Mouse (Mus musculus) Patski (cell line): ENCODE data around the gene Zfp184. TPM values are rescaled to one million over a fixed set of nuclear protein-coding genes. Genes with fewer than 3 reads are reported as not detected.

ENCODE experiments used
- ATAC-seq: fragments of 100-300 bp; one replicate; pipeline ENCODE4 v1.8.0; 2021
- CTCF ChIA-PET: fragments of 350-600 bp; sonication (Branson Sonifier 250); formaldehyde crosslinking; loops from one replicate; lab custom pipeline; 2022; ENCODE audit warnings: inconsistent platforms; lab: Charles Lee
- POLR2A ChIA-PET: fragments of 350-600 bp; sonication (Branson Sonifier 250); formaldehyde crosslinking; loops from one replicate; lab custom pipeline; 2022; ENCODE audit warnings: antibody characterized with exemption, inconsistent platforms; lab: Charles Lee
- DNase-seq: peaks from one replicate; pipeline ENCODE4 v3.0.0-alpha.2; 2011; ENCODE audit warnings: low read depth, low spot score
- H3K27me3 ChIP-seq: fragments of 371-371 bp; one replicate; pipeline ENCODE4 v1.5.1; 2021
- CTCF ChIP-seq: fragments of 100-300 bp; IDR thresholded peaks from one replicate; pipeline ENCODE4 v1.5.1; 2021
- in situ Hi-C: fragments of 300-500 bp; cut with MboI; formaldehyde crosslinking; loops from 3 replicates; pipeline ENCODE4 v1.11.1; 2018; ENCODE audit warnings: low pct_unique_long_range_greater_than_20kb, mixed read lengths
- polyA plus RNA-seq: library from polyadenylated mRNA; unstranded; gene quantifications from one replicate; pipeline ENCODE4 v1.2.3, GENCODE M21; 2021

The Zfp184 gene
- polyA plus RNA-seq, 1 experiment from 2014 or later: 7.7 TPM

DNA sequence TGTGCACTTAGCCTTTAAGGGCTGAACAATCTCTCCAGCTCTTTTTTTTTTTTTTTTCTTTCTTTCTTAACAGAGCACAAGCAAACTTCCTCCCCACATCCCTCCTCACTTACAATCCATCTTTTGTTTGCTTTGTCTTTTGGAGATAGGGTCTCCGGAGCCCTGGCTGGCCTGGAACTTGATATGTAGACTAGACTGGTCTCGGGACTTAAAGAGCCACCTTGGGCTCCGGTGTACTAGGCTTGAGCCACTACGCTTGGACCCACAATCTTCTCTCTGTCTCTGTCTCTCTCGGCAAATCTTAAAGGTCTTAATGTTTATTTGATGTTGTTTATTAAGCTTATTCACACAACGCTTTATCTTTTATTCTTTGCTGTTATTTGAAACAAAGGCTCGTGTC, 34.2 kb upstream of the Zfp184 start:
- DNase-seq (no peak), ATAC-seq (no peak)
- CTCF ChIA-PET: interaction anchor here (0.7 to 0.9 kb wide), 2 partner anchors 8 to 33 kb away, joined by 3 read pairs; no protein-coding TSS in a partner anchor
- POLR2A ChIA-PET: no interaction called here
- TF ChIP-seq CTCF: no peak
- no peaks in the 10 kb centered on the region for H3K27me3 ChIP-seq
- in situ Hi-C loops: no loop called here

DNA sequence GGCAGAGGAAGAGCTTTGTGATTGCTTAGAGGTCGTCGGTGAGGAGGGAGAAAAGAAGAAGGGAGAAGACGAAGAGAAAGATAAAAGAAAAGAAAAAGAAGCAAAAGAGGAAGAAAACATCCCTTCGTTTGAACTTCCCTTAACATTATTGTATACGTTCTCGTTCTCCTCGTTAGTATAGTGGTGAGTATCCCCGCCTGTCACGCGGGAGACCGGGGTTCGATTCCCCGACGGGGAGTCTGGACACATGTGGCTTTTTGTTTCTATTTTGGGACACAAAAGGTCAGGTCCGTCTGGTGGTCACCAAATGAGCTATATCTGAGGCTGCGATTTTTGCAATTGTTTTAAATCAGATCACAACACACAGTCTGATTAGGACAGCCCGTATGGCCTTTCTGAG, 33.7 kb upstream of the Zfp184 start:
- no peak for TF ChIP-seq CTCF
- H3K27me3 ChIP-seq: no peaks in the 10 kb centered on the region
- no peak for DNase-seq
- no peak for ATAC-seq
- in situ Hi-C loops: no loop called here
- ChIA-PET CTCF (interaction anchor here (0.9 kb wide), 1 partner anchor 33 kb away, joined by 3 read pairs; no protein-coding TSS in a partner anchor), POLR2A (no interaction called here)

DNA sequence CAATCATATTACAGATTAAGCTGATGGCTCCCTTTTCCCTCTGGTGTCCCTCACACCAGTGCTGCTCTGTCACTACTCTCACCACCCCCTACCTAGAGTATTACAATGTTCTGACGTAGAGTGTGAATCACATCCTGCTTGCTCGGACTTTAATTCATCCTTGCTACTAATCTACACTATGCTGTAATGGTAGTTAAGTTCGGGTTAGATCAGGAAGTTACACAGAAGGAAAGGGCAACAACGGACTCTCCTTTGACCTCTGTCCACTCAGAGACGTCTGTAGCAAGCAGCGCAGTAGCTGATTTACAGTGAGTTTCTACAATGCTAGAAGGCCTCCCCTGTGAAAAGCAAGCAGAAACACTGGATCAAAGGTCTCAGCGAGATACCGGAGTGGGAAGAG, 31.0 kb upstream of the Zfp184 start:
- TF ChIP-seq CTCF: no peak
- no peak for DNase-seq
- in situ Hi-C loops: no loop called here
- ChIA-PET CTCF (no interaction called here), POLR2A (no interaction called here)
- no peaks in the 10 kb centered on the region for H3K27me3 ChIP-seq
- ATAC-seq: no peak

DNA sequence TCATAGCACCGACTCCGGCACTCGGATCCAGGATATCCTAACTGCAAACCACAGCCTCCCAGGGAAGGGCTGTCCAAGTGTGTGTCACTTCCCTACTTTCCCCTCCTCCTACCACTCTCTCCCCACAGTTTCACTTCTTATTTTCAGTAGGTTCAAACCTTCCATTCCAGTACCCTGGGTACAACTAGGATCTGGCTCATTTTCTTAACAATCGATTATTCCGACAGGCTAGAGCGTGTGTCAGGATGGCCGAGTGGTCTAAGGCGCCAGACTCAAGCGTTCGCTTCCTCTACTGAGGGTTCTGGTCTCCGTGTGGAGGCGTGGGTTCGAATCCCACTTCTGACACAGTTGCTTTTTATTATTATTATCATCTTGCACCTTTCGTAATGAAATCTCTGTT, 30.3 kb upstream of the Zfp184 start:
- ATAC-seq (no peak), DNase-seq (no peak)
- ChIA-PET POLR2A (no interaction called here), CTCF (no interaction called here)
- TF ChIP-seq CTCF: no peak
- no peaks in the 10 kb centered on the region for H3K27me3 ChIP-seq
- in situ Hi-C loops: no loop called here

DNA sequence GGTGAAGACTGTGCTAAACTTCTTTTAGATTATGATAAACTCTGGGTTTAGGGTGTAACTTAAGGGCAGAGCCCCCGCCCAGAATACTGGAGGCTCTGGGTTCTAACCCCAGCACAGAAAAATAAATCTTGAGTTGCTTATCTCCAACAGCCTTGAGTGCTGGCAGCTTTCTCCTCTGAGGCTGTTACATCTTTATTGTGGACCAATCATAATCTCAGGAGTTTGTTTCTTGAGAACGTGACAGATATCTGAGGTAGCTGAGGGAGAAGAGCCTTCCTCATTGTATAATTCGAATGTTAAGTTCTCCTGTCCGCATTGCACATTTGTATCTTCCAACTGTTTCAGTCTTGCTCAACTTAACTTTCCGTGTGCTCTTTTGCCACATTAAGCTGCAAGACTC, 29.4 kb upstream of the Zfp184 start:
- ATAC-seq (no peak), DNase-seq (no peak)
- H3K27me3 ChIP-seq: no peaks in the 10 kb centered on the region
- TF ChIP-seq CTCF: no peak
- CTCF ChIA-PET: no interaction called here
- POLR2A ChIA-PET: no interaction called here
- in situ Hi-C loops: no loop called here

DNA sequence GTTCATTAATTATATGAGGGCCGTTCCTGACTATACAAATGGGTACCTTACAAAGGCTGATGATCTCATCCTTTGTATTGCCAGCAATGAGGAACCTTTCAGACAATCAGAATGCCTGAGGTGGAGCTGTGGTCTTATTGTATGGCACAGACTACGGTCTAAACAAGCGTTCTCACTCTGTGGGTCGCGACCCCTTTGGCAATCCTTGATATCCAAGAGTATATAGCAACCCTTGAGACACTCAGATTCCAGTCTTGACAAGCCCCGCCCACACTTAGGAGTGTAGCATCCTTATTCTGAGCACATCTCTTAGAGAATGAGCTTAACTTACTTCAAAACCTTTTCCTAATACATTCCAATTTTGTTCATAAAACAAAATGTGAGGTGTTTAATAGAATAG, 28.8 kb upstream of the Zfp184 start:
- POLR2A ChIA-PET: no interaction called here
- no peak for DNase-seq
- TF ChIP-seq CTCF: no peak
- no peak for ATAC-seq
- in situ Hi-C loops: no loop called here
- H3K27me3 ChIP-seq: no peaks in the 10 kb centered on the region
- CTCF ChIA-PET: no interaction called here

DNA sequence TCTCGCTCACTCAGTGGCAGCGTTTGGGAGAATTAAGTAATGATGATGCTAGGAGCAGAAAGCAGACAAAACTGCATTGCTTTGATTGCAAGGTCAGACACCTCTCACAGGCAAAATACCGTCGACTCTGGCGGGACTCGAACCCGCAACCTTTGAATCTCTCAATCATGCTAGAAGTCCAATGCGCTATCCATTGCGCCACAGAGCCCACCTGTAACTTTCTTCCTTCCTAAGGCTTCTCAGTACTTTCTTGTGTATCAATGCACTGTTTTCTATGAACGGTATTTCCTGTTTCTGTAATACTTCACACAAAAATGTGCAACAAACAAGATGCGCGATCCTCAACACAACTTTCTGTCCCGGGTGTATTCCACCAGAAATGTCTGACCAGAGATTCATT, 27.9 kb upstream of the Zfp184 start:
- in situ Hi-C loops: no loop called here
- TF ChIP-seq CTCF: no peak
- CTCF ChIA-PET: no interaction called here
- H3K27me3 ChIP-seq: no peaks in the 10 kb centered on the region
- no peak for DNase-seq
- no peak for ATAC-seq
- POLR2A ChIA-PET: no interaction called here

DNA sequence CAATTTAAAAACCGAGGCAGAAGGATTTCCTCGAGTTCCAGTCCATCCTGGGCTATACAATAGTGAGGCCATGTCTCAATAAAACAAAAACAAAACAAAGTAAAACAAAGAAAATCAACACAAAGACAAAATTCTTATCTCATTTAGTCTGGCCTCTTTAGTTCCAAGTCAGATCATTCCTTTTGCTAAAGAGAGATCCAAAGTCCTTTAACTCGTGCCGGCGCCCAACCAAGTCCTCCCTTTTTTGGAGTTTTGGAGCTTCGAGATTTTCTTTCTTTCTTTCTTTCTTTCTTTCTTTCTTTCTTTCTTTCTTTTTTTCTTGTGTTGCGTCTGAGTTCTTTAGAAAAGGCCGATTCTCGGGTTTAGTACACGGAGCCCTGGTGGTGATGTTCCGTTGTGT, 27.4 kb upstream of the Zfp184 start:
- no peak for DNase-seq
- CTCF ChIA-PET: interaction anchor here (0.6 kb wide), 1 partner anchor 12 kb away, joined by 4 read pairs; no protein-coding TSS in a partner anchor

DNA sequence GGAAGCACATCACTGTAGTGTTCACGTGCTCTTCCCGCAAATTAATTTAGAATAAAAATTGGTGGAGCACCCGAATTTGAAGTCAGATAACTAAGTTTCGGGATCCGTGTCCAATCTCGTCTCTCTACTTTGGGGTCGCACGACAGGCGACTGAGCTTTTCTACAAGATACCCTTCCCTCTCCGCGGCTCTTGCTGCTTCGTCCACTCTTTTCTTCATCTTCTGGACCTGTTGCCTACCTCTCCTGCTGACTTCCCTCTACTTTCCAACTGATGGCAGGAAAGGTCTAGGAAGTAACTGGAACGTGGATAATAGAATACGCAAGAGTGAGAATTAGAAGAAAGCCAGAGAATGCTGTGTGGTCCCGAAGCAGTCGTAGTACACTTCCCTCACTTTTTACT, 26.9 kb upstream of the Zfp184 start:
- no peak for ATAC-seq
- CTCF ChIA-PET: interaction anchor here (0.6 kb wide), 1 partner anchor 12 kb away, joined by 4 read pairs; no protein-coding TSS in a partner anchor
- TF ChIP-seq CTCF: no peak
- POLR2A ChIA-PET: no interaction called here
- no peaks in the 10 kb centered on the region for H3K27me3 ChIP-seq
- no peak for DNase-seq
- in situ Hi-C loops: no loop called here

More for the DNA sequence above, 27.4 kb upstream of the Zfp184 start:
- in situ Hi-C loops: no loop called here
- H3K27me3 ChIP-seq: no peaks in the 10 kb centered on the region
- no peak for ATAC-seq
- TF ChIP-seq CTCF: no peak
- POLR2A ChIA-PET: no interaction called here

DNA sequence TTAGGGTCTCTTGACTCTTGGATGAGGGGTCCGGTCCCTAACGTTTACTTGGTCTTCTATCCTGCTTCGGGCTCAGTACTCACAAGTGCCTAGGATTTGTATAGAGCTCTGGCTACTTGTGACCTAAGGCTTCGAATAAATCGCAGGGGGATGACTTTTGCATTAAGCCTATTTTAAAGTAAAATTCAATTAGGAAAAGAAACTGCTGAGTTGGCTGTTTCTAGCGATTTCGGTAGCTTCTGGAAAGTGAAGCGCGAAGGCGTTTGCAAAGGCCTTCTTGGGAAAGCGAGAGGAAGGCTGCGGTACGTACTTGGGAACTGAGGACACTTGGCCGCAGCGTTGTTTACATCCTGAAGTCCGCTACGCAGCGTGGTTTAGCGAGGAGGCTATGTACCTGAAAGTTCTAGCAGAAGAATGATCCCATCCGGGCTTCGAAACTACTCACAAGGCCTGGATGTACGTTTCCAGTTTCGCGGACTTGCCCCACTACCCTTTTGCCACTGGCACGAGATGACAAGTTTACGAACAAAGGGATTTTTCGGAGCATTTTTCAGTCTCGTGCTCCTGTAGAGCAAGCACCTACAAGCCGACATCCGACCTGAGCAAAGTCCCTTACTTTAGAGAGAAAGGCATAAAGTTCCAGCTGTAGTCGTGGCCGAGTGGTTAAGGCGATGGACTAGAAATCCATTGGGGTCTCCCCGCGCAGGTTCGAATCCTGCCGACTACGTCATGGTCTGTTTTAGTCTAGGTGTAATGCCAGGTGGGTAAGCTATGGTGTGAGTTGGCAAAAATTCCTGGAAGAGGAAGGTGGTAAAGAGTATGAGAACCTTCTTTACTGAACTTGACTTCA, 26.1 kb upstream of the Zfp184 start:
- H3K27me3 ChIP-seq: no peaks in the 10 kb centered on the region
- ChIA-PET POLR2A (no interaction called here), CTCF (interaction anchor here (1.2 kb wide), 1 partner anchor 8 kb away, joined by 3 read pairs; no protein-coding TSS in a partner anchor)
- in situ Hi-C loops: no loop called here
- ATAC-seq (peak; percentile 54), DNase-seq (no peak)
- TF ChIP-seq CTCF: no peak

DNA sequence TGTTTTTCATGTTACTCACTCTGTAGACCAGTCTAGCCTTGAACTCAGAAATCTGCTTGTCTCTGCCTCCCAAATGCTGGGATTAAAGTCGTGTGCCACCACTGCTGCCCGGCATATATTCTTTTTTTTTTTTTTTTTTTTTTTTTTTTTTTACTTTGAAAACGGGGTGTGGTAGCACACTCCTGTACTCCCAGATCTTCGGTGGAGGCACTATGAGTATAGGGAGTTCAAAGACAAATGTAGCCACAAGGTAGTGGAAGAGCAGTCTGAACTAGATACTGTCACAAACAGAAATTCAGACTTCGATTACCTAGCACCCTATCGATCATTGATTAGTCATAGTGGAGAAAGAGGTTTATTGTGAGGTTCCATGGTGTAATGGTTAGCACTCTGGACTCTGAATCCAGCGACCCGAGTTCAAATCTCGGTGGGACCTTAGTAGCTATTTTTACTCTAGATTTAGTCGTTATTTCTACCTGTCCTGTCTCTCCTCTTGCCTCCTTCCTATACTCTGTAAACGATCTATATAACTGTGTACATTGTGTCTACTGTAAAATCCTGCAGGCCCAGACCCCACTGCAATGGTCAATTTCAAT, 25.0 kb upstream of the Zfp184 start:
- in situ Hi-C loops: no loop called here
- ATAC-seq (no peak), DNase-seq (no peak)
- no peaks in the 10 kb centered on the region for H3K27me3 ChIP-seq
- TF ChIP-seq CTCF: no peak
- ChIA-PET POLR2A (no interaction called here), CTCF (interaction anchor here (1.2 kb wide), 1 partner anchor 8 kb away, joined by 3 read pairs; no protein-coding TSS in a partner anchor)
